Mouse (Mus musculus): ENCODE data around the gene Enkd1.

Enkd1 gene

GRCm38 (mm10) chr8:105661167-105661566, 46.8 kb downstream of the Enkd1 start:
- no peak for DNase-seq (ENCODE audit: low spot score in 2 of 2)

DNA sequence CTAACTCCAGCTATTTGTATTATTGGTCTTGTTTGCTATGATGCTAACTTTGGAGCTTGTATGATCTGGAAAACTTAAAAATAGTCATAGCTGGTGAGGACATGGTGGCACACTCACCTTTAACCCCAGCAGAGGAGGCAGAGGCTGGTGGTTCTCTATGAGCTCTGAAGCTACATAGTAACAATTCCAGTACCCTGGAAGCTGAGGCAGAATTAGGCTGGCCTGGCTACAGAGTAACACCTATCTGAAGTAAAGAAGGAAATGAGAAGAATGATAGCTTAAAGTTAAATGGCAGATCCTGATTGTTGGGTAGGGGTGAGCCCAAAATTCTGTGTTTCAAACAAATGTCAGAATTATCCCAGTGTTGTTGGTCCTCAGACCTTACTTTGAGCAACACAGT, 50.4 kb downstream of the Enkd1 start:
- no peak for DNase-seq (ENCODE audit: low spot score in 2 of 2)
